Mouse (Mus musculus): ENCODE measurements around the gene Qsox1. TPM values are rescaled to one million over a fixed set of nuclear protein-coding genes. Genes with fewer than 3 reads are reported as not detected.

The Qsox1 gene
- total RNA-seq (2021): 10 to 100 TPM; 34.2 to 35.0 TPM

- DNase-seq: peak; percentile 85
- intact Hi-C loops (cut with DNase I): no loop called here
Measured at GRCm38 (mm10) chr1:155812581-155813499, at the start of gene Qsox1. Qsox1 (minus strand) TSS chr1:155812889.

DNA sequence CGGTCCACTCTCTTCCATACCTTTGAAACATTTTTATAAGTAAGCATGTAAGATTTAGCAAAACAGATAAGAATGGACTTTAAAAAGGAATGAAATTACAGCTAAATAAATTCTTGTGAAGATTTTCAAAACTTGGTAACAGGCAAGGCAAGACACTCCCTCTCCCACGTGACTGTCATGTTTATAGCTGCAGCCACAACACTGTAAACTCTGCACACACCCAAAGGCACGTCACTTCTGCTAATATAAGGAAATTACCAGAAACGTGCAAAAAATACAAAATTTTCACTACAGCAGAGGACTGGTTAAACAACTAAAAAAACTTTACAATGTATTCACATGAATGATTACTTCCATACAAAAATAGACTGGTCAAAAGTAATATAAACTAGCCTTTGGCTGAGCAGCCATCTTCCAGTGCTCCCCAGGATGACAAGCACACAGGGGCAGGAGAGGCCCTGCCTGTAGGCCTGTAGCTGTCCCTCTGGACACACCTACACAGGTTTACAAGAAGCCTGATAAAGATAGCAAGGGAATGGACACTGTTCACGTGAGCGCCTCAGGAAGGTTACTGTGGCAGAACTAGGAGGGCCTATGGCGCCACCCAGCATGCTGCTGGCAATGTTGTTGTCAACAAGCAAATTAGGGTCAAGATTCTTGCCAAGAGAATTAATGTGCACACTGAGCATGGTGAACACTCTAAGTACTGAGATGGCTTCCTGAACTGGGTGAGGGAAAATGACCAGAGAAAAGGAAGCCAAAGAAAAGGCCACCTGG is 42.4 kb upstream of the Qsox1 start:
- DNase-seq: peak; percentile 76
- intact Hi-C loops (cut with DNase I): no loop called here

DNA sequence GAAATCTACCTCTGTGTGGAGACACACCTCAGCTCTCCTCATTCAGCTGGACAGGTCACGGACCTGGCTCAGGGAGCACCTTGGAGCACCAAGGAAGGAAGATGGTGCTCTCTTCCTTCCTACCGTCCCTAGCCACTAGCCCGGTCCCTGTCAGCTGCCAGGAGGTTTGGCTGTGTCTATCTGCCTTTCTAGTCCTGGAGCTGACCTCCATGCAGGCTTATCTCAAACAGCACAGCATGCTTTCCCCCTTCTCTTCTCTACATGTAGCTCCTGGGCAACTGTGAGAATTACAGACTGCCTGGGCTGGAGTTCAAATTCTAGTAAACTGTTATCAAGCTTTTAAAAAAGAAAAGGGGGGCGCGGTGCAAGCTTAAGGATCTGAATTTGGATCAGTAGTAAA is 40.3 kb upstream of the Qsox1 start:
- intact Hi-C loops (cut with DNase I): no loop called here
- DNase-seq: no peak

- intact Hi-C loops (cut with DNase I): no loop called here
Measured at GRCm38 (mm10) chr1:155844235-155844634, 31.5 kb upstream of the Qsox1 start.

GRCm38 (mm10) chr1:155843538-155843937 is 30.8 kb upstream of the Qsox1 start:
- intact Hi-C loops (cut with DNase I): no loop called here
- DNase-seq: no peak

More at GRCm38 (mm10) chr1:155844235-155844634, 31.5 kb upstream of the Qsox1 start:
- DNase-seq: no peak

GRCm38 (mm10) chr1:155835667-155836066 is 23.0 kb upstream of the Qsox1 start:
- no peak for DNase-seq
- intact Hi-C loops (cut with DNase I): no loop called here

DNA sequence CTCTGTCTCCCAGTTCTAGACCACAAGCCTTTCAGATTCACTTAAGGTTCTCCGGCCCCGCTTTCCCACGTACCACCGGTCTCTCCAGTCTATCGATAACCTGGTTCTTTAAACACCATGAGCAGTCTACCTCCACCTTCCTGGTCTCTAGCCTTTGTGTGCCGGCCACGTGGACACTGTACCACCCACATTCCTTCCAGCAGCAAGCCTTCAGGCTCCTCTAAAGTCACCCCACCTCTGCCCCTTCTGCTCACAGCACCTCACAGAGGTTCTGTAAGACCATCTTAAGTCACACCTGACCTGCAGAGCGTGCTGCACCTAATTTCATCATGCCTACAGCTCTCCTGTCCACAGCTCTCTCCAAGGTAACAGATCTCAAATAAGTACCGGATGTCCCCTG is 20.9 kb upstream of the Qsox1 start:
- no peak for DNase-seq
- intact Hi-C loops (cut with DNase I): no loop called here

- DNase-seq: no peak
- intact Hi-C loops (cut with DNase I): no loop called here
Measured at GRCm38 (mm10) chr1:155831958-155832357, 19.3 kb upstream of the Qsox1 start.

DNA sequence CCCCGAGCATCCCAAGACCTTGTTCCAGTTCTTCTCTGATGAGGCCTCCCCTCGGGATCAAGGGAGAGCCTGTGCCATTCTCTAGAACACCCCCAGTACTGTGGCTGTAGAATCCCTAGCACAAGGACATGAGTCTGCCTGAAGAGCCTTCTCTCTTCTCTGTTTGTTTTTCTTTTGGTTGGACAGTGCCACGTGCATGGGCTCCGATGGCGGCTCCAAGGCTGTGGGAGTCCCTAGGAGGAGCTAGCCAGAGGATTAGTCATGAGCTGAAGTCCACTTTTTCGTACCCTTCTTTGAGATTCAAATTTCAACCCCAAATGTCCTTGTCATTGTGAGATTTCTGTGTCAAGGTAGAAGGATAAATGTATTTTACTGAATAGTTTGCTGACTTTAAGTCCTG is 18.2 kb upstream of the Qsox1 start:
- intact Hi-C loops (cut with DNase I): no loop called here
- no peak for DNase-seq

DNA sequence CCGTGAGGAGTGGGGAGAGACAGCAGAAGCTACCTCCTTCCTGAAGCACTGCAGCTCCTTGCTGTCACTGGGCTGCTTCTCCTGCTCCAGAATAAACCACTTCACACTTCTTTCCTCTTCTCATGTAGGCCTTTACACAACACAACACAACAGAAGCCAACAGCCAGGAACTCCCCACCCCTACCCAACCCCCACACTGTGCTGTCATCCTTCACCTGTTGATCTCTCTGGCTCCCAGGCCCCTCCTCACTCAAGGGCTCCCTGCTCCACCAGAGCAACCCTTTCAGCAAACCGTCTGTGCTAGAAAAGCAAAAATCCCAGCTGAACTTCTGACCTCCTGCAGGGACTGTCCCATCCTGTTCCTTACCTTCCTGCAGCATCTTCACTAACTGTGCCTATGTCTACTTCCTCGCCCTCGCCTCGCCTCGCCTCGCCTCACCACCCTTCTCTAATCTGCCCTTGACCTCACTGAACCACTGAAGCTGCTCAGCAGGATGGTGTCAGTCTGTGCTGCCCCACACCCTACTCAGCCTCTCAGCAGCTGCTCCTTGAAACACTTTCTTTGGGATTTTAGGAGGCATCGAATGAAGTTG is 15.1 kb upstream of the Qsox1 start:
- DNase-seq: no peak
- intact Hi-C loops (cut with DNase I): no loop called here

GRCm38 (mm10) chr1:155826803-155827395 is 14.2 kb upstream of the Qsox1 start:
- intact Hi-C loops (cut with DNase I): no loop called here
- DNase-seq: no peak

DNA sequence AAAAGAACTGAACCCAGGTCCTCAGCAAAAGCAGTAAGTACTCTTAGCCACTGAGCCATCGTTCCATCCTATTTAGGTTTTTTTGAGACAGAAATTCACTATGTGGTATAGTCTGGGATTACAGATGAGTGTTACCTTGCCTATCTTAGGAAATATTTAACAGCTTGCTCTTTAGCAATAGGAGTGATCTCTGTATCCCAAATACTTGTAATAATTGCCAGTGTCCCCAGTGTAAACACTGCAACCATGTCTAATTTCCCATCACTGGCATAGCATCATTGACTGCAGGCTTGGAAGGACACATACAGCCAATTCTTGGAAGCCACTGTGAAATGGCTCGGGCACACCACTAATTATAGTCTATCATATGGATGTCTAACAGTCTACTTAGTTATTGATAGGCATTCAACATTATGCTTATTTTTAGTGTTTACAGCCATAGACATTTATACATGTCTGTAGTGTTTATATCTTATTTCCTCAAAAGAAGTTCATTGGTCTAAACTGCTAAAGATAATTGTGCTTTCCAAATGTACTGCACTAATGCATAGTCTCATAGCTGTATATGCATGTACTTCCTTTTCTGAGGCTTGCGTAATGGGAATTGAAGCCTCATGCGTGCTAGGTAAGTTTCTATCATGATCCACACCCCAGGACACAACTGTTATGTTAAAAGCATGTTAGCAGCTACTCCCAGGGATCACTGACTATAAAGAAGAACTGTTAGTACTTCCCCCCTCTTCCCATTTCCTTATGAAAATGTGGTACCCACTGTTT is 13.4 kb upstream of the Qsox1 start:
- DNase-seq: no peak
- intact Hi-C loops (cut with DNase I): no loop called here

- DNase-seq: no peak
- intact Hi-C loops (cut with DNase I): no loop called here
Measured at GRCm38 (mm10) chr1:155820646-155821045, 8.0 kb upstream of the Qsox1 start.

DNA sequence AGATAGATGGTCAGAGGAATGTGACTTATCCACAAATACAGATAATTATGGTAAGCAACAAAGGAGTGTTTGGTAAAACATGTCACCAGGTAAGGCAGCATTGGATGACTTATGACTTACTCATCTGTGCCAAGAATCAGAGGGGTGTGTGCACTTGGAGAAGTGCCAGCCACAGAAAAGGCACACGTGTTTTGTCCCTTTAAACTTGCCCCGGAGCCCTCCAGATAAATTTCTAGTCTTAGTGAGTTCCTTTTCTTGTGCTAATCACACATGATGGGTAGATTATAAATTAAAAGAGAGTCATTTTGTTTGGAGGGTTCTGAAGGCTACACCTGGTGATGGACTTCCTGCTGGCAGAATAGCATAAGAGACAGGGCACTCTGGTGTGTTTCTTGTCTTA is 3.5 kb upstream of the Qsox1 start:
- intact Hi-C loops (cut with DNase I): no loop called here

DNA sequence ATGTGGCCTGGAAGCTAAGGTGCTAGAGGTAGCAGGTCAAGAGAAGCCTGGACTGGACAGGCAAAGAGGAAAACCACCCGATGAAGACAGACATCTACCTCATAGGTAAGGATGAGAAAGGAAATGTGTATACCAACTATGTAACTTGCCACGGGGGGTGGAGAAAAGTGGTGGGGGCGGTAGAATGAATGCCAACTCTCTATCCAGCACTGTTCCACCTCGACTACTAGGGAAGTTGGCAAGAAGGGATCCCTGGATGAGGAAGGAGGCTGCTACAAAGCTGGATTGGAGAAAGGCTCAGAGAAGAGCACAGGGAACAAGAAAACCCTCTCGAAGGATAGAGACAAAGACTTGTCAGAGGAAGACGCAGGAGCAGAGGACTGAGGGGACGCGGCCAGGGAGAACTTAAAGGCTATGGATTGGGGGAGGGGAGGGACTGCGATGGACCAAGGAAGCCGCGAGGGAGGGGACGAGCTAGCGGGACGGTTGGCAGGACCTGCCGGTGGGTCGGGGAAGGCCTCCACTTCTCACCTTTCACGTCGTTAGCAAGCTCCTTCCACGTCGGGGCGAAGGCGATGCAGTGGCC is 601 bp downstream of the Qsox1 start:
- peak; percentile 40 for DNase-seq
- intact Hi-C loops (cut with DNase I): no loop called here

More for the DNA sequence above, 3.5 kb upstream of the Qsox1 start:
- DNase-seq: no peak

DNA sequence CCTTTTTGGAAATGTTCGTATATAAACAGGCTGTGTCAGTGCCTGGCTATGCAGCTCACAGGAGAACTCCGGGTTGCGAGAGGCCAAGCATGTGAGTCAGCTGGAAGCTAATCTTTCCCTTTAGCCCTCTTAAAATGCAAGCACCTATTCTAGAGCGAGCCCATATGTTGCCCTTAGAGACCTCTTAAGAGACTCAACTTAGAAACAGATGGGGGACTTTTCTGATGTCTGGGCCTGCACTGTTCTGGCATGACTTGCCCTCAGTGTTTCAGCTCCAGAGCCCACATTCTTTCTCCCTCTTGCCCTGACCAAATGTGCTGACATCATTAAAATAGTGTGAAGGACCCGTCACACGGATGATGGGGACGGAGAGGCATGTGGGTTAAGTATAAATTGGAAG is 2.1 kb downstream of the Qsox1 start:
- intact Hi-C loops (cut with DNase I): no loop called here
- DNase-seq: no peak

GRCm38 (mm10) chr1:155809706-155810442 is 2.8 kb downstream of the Qsox1 start:
- intact Hi-C loops (cut with DNase I): no loop called here
- DNase-seq: peak; percentile 52

GRCm38 (mm10) chr1:155808261-155808660 is 4.4 kb downstream of the Qsox1 start:
- intact Hi-C loops (cut with DNase I): no loop called here
- DNase-seq: no peak

DNA sequence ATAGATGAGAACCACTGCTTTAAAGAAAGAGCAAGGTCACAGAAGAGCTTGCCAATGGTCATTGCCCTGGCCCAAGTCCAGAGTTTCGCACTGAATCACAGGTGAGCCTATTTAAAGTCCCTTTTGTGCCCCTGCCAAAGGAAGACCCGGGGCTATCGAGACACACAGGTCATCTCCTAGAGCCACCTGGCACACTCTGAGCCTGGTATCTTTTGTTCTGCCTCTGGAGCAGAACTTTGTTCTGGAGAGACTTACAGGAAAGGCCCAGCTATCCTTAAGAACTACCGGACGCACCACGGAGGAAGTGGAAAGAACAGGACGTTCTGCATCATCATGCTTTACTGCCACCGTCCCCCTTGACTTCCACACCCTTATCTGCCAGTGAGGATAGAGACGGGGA is 7.1 kb downstream of the Qsox1 start:
- intact Hi-C loops (cut with DNase I): no loop called here
- DNase-seq: no peak

All from left cerebral cortex, postnatal 4 days (tissue).